Mouse (Mus musculus): Measurements from ENCODE around the gene Shroom3.

Gene Shroom3

GRCm38 (mm10) chr5:92698131-92698836 lies 15.0 kb downstream of the Shroom3 start:
- no peak for DNase-seq (ENCODE audit: low read depth)

- no peak for DNase-seq (ENCODE audit: low read depth)
These were observed 15.7 kb downstream of the Shroom3 start for GRCm38 (mm10) chr5:92698837-92699529.

- no peak for DNase-seq (ENCODE audit: low read depth)
These were observed 18.5 kb downstream of the Shroom3 start for GRCm38 (mm10) chr5:92701750-92702149.

- DNase-seq (ENCODE audit: low read depth), result no peak
These were observed 20.4 kb downstream of the Shroom3 start for GRCm38 (mm10) chr5:92703671-92704070.

GRCm38 (mm10) chr5:92707921-92708491 lies 24.8 kb downstream of the Shroom3 start:
- no peak for DNase-seq (ENCODE audit: low read depth)

GRCm38 (mm10) chr5:92710779-92711178 lies 27.5 kb downstream of the Shroom3 start:
- no peak for DNase-seq (ENCODE audit: low read depth)

- no peak for DNase-seq (ENCODE audit: low read depth)
These were observed 28.5 kb downstream of the Shroom3 start for GRCm38 (mm10) chr5:92711666-92712290.

- DNase-seq (ENCODE audit: low read depth), result no peak
These were observed 29.6 kb downstream of the Shroom3 start for GRCm38 (mm10) chr5:92712621-92713395.

- no peak for DNase-seq (ENCODE audit: low read depth)
These were observed 31.7 kb downstream of the Shroom3 start for GRCm38 (mm10) chr5:92714886-92715285.

- no peak for DNase-seq (ENCODE audit: low read depth)
These were observed 32.1 kb downstream of the Shroom3 start for GRCm38 (mm10) chr5:92715319-92715718.

GRCm38 (mm10) chr5:92715890-92716289 lies 32.7 kb downstream of the Shroom3 start:
- DNase-seq (ENCODE audit: low read depth), result no peak

- no peak for DNase-seq (ENCODE audit: low read depth)
These were observed 34.6 kb downstream of the Shroom3 start for GRCm38 (mm10) chr5:92717666-92718360.

- DNase-seq (ENCODE audit: low read depth), result no peak
These were observed 35.6 kb downstream of the Shroom3 start for GRCm38 (mm10) chr5:92718856-92719255.

GRCm38 (mm10) chr5:92721610-92722009 lies 38.4 kb downstream of the Shroom3 start:
- no peak for DNase-seq (ENCODE audit: low read depth)

- peak; percentile 32 for DNase-seq (ENCODE audit: low read depth)
These were observed 42.7 kb downstream of the Shroom3 start for GRCm38 (mm10) chr5:92725935-92726334.

- no peak for DNase-seq (ENCODE audit: low read depth)
These were observed 45.1 kb downstream of the Shroom3 start for GRCm38 (mm10) chr5:92728252-92728828.

GRCm38 (mm10) chr5:92729221-92729620 lies 46.0 kb downstream of the Shroom3 start:
- no peak for DNase-seq (ENCODE audit: low read depth)

GRCm38 (mm10) chr5:92741802-92742201 lies 58.6 kb downstream of the Shroom3 start:
- no peak for DNase-seq (ENCODE audit: low read depth)

GRCm38 (mm10) chr5:92742701-92743100 lies 59.5 kb downstream of the Shroom3 start:
- DNase-seq (ENCODE audit: low read depth), result no peak

GRCm38 (mm10) chr5:92745390-92746253 lies 62.4 kb downstream of the Shroom3 start:
- no peak for DNase-seq (ENCODE audit: low read depth)

All from induced T-regulatory cell, adult 2 months (primary cell).